Mouse (Mus musculus) mature B cell (primary cell): ENCODE data around the gene Tas2r134.

ENCODE experiments used
- in situ Hi-C: fragments of 300-500 bp; cut with MboI; formaldehyde crosslinking; loops from 2 replicates; pipeline ENCODE4 v1.14.3; 2019

Gene Tas2r134

DNA sequence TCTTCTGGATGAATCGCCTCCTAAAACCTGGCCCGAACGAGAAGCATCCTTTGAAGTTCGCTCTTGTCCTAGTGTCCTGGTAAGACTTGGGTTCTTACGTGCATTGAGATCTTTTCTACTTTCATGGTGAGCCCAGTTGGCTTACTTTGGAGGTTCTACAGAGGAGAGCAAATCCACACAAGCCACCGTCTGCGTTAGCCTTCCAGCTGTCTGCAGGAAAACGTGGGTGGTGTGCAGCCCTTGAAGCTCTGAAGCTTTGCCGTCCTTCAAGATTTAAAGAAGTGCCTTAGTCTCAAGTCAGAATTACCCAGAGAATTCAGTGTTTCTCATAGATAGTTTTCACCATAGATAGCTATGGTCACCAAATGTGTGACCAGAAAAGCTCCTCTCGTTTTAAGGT is 24.8 kb downstream of the Tas2r134 start:
- in situ Hi-C loops = no loop called here

DNA sequence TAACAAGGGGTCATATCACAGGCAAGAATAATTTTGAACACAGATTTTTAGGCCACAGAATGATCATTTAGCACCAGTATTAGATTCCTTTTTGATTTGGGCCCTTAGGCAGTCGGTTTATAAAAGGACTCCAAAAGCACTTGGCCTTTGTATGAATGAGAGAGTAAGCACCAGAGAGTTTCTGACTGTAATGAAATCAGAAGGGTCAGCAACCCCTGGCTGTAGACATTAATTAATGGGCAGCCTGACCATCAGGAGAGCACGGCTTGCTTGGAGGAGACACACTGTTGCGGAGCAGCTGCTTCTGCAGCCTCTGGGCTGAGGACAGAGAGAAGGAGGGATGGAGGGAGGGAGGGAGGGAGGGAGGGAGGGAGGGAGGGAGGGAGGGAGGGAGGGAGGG is 30.4 kb downstream of the Tas2r134 start:
- in situ Hi-C loops = no loop called here

DNA sequence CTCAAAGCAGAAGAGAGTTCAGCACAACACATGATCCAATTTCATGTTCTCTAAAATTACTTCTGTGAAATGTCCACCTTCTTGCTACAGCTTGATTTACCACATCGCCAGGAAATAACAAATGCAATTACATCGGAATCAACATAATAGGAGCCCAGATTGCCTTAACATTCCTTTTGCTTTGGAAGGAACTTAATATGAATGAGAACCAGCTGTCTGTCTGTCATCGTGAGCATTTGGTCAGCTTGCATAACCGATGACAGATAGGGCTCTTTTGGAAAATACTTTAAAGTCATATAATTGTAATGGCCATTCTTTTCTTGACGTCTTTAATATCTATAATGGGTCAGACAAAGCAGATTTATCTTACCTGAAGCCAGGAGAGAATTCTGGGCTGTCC is 31.0 kb downstream of the Tas2r134 start:
- in situ Hi-C loops = no loop called here

DNA sequence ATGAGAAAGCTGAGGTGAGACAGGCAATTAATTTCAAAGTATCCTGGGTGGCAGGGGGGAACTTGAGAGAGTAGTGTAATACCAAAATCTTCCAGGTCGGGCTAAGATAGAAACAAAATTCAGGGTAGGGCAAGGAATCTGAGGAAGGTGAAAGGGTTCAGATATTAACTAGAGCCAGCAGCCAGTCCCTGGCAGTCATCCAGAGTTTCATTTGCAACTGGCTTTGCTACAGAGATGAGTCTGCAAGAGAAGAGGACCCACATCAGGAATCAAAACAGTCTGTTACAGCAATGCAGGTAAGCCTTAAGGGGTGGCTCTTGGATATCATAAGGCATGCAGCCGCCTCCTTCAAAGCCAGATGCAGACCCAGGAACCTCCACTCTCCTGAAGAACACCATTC is 47.0 kb downstream of the Tas2r134 start:
- in situ Hi-C loops = no loop called here
